Mouse (Mus musculus) kidney, embryonic 16.5 days (tissue): ENCODE results near the gene Frmd8. TPM values are rescaled to one million over a fixed set of nuclear protein-coding genes. Genes with fewer than 3 reads are reported as not detected.
"Not testable (repeated sequence)": the region's sequence is repeated elsewhere in the genome, so short reads cannot be mapped to it uniquely, and the experiment has no call there.

Source experiments
- ATAC-seq: fragments of 200-750 bp; cut with Nextera tagmentation; 2 replicates; pipeline ENCODE4 v1.8.0; 2017; ENCODE audit warnings: moderate TSS enrichment; ENCODE audit not compliant: low FRiP score, low TSS enrichment
- H3K27ac ChIP-seq: fragments of 300-500 bp; sonication (generic); 2 replicates; pipeline ENCODE4 v1.5.1; 2014; ENCODE audit warnings: low read length
- H3K27me3 ChIP-seq: fragments of 300-500 bp; sonication (generic); 2 replicates; pipeline ENCODE4 v1.6.1; 2014; ENCODE audit warnings: low read length, control low read depth, mixed read lengths; ENCODE audit not compliant: insufficient read depth
- H3K36me3 ChIP-seq: fragments of 300-500 bp; sonication (generic); 2 replicates; pipeline ENCODE4 v1.6.1; 2014; ENCODE audit warnings: low read length, control low read depth, mixed read lengths; ENCODE audit not compliant: insufficient read depth
- H3K4me1 ChIP-seq: fragments of 300-500 bp; sonication (generic); 2 replicates; pipeline ENCODE4 v1.6.1; 2014; ENCODE audit warnings: low read length, control low read depth, mixed read lengths; ENCODE audit not compliant: insufficient read depth
- H3K4me2 ChIP-seq: fragments of 300-500 bp; sonication (generic); replicated peaks from 2 replicates; pipeline ENCODE4 v1.6.1; 2014; ENCODE audit warnings: low read depth, low read length
- H3K4me3 ChIP-seq: fragments of 300-500 bp; sonication (generic); 2 replicates; pipeline ENCODE4 v1.5.1; 2014; ENCODE audit warnings: mild to moderate bottlenecking, low read length
- H3K9ac ChIP-seq: fragments of 300-500 bp; sonication (generic); replicated peaks from 2 replicates; pipeline ENCODE4 v1.6.1; 2014; ENCODE audit warnings: low read length
- H3K9me3 ChIP-seq: fragments of 300-500 bp; sonication (generic); 2 replicates; pipeline ENCODE4 v1.6.1; 2016; ENCODE audit warnings: low read length, control low read depth
- WGBS: fragments of 180-500 bp; shearing (Covaris S2); extraction: QIAGEN DNeasy Blood & Tissue Kit; methylation state at CpG from one replicate; pipeline ENCODE4 v1.1.7; 2014; 5-methylcytosine and 5-hydroxymethylcytosine counted together
- polyA plus RNA-seq: library from polyadenylated mRNA; unstranded; fragments of >200 nt; fragmentation: Nextera tagmentation; extraction: Ambion mirVana; gene quantifications from 2 replicates; pipeline ENCODE4 v1.2.1, GENCODE M21; 2015

Frmd8 gene
- polyA plus RNA-seq, 1 experiment from 2014 or later = 50.6 TPM

- H3K4me3 ChIP-seq = no peak overlapping the region
- H3K4me2 ChIP-seq = no peak overlapping the region
- no peak overlapping the region for H3K27ac ChIP-seq
- H3K9ac ChIP-seq = no peak overlapping the region
- no peaks in the 10 kb centered on the region for H3K27me3 ChIP-seq
- no peaks in the 10 kb centered on the region for H3K4me1 ChIP-seq
- 68% methylated on average over 3 of the region's 3 CpGs for WGBS
- H3K9me3 ChIP-seq = no peaks in the 10 kb centered on the region
- H3K36me3 ChIP-seq = no peaks in the 10 kb centered on the region; the same call in 1 of the 2 replicates
- ATAC-seq = no peak
Observed at GRCm38 (mm10) chr19:5887234-5887815, 12.3 kb upstream of the Frmd8 start.

- Histone ChIP-seq H3K4me3 (no peak overlapping the region), H3K9ac (no peak overlapping the region), H3K36me3 (no peaks in the 10 kb centered on the region), H3K4me1 (no peaks in the 10 kb centered on the region), H3K27me3 (no peaks in the 10 kb centered on the region), H3K4me2 (no peak overlapping the region), H3K27ac (no peak overlapping the region), H3K9me3 (no peaks in the 10 kb centered on the region)
- 66% methylated on average over 4 of the region's 4 CpGs for WGBS
- no peak for ATAC-seq
Observed at GRCm38 (mm10) chr19:5885838-5886237, 10.8 kb upstream of the Frmd8 start.

GRCm38 (mm10) chr19:5883935-5884334 is 8.9 kb upstream of the Frmd8 start:
- no peak overlapping the region for H3K4me3 ChIP-seq
- peaks cover 1% of the 10 kb centered on the region; the same call in 1 of the 2 replicates for H3K4me1 ChIP-seq
- no peak overlapping the region for H3K27ac ChIP-seq
- 52% methylated on average over 1 of the region's 1 CpGs for WGBS
- no peaks in the 10 kb centered on the region for H3K36me3 ChIP-seq
- H3K9ac ChIP-seq = no peak overlapping the region
- no peaks in the 10 kb centered on the region for H3K27me3 ChIP-seq
- no peak overlapping the region for H3K4me2 ChIP-seq
- no peak for ATAC-seq
- H3K9me3 ChIP-seq = no peaks in the 10 kb centered on the region

- H3K9me3 ChIP-seq, H3K4me3 ChIP-seq, H3K9ac ChIP-seq, ATAC-seq, H3K4me2 ChIP-seq, H3K36me3 ChIP-seq, H3K27me3 ChIP-seq, H3K27ac ChIP-seq: not testable (repeated sequence)
- WGBS = 88% methylated on average over 5 of the region's 5 CpGs
- H3K4me1 ChIP-seq = peaks cover 18% of the 10 kb centered on the region
Observed at GRCm38 (mm10) chr19:5882079-5882478, 7.0 kb upstream of the Frmd8 start.

DNA sequence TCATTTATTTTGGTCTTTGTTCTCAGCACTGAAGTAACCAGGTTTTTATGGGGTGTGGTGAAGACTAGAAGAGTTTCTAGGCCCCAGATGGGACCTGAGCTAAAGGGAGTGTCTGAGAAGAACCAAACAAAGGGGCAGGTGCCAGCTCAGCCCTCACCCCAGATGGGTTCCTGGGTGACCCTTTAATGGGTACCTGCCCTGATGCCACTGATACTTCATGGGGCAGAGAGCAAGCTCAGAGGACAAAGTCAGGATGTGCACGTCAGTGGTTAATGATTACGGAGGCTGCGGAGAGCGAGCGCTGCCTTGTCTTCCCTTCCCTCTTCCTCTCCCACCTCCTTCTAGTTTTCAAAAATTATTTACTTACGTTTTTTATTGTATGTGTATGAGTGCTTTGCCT is 6.1 kb upstream of the Frmd8 start:
- no peak for ATAC-seq
- H3K27me3 ChIP-seq = no peaks in the 10 kb centered on the region
- no peak overlapping the region for H3K27ac ChIP-seq
- H3K4me3 ChIP-seq = no peak overlapping the region
- no peak overlapping the region for H3K4me2 ChIP-seq
- no peaks in the 10 kb centered on the region for H3K9me3 ChIP-seq
- 89% methylated on average over 6 of the region's 6 CpGs for WGBS
- peaks cover 18% of the 10 kb centered on the region for H3K4me1 ChIP-seq
- H3K36me3 ChIP-seq = no peaks in the 10 kb centered on the region
- no peak overlapping the region for H3K9ac ChIP-seq

- Histone ChIP-seq H3K27me3 (no peaks in the 10 kb centered on the region), H3K9me3 (no peaks in the 10 kb centered on the region), H3K4me3 (no peak overlapping the region), H3K4me2 (no peak overlapping the region), H3K4me1 (peaks cover 22% of the 10 kb centered on the region), H3K27ac (no peak overlapping the region), H3K36me3 (no peaks in the 10 kb centered on the region), H3K9ac (no peak overlapping the region; the same call in 1 of the 2 replicates)
- ATAC-seq = no peak
- WGBS = 90% methylated on average over 7 of the region's 7 CpGs
Observed at GRCm38 (mm10) chr19:5879735-5880134, 4.7 kb upstream of the Frmd8 start.

GRCm38 (mm10) chr19:5878916-5879315 is 3.8 kb upstream of the Frmd8 start:
- Histone ChIP-seq H3K4me1 (peaks cover 30% of the 10 kb centered on the region), H3K36me3 (no peaks in the 10 kb centered on the region), H3K27ac (peak overlapping the region; percentile 78), H3K4me3 (peak overlapping the region; percentile 17; the same call in 1 of the 2 replicates), H3K4me2 (peak overlapping the region; percentile 45), H3K27me3 (no peaks in the 10 kb centered on the region), H3K9me3 (no peaks in the 10 kb centered on the region), H3K9ac (peak overlapping the region; percentile 31)
- WGBS = 80% methylated on average over 3 of the region's 3 CpGs
- ATAC-seq = no peak

DNA sequence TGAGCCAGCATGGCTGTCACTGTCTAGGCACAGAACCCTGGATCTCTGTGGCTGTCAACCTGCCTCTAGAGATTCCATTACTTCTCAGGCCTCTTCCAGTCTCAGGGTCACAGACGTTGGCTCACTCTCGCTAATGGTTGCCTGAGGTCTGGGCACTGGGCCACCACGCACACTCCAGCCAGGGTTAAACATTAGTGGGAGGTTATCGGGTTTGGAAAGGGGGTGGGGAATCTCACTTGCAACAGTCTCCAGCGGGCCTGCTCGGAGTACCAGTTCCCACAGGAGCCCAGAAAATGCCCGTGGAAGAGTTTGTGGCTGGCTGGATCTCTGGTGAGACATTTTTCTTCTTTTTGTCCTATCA is 3.3 kb upstream of the Frmd8 start:
- Histone ChIP-seq H3K9me3 (no peaks in the 10 kb centered on the region), H3K27ac (peak overlapping the region; percentile 92), H3K4me3 (peak overlapping the region; percentile 17; the same call in 1 of the 2 replicates), H3K27me3 (no peaks in the 10 kb centered on the region), H3K36me3 (no peaks in the 10 kb centered on the region), H3K9ac (peak overlapping the region; percentile 31; the same call in 1 of the 2 replicates), H3K4me1 (peaks cover 36% of the 10 kb centered on the region), H3K4me2 (peak overlapping the region; percentile 45)
- ATAC-seq = peak; percentile 55
- 42% methylated on average over 7 of the region's 7 CpGs for WGBS

DNA sequence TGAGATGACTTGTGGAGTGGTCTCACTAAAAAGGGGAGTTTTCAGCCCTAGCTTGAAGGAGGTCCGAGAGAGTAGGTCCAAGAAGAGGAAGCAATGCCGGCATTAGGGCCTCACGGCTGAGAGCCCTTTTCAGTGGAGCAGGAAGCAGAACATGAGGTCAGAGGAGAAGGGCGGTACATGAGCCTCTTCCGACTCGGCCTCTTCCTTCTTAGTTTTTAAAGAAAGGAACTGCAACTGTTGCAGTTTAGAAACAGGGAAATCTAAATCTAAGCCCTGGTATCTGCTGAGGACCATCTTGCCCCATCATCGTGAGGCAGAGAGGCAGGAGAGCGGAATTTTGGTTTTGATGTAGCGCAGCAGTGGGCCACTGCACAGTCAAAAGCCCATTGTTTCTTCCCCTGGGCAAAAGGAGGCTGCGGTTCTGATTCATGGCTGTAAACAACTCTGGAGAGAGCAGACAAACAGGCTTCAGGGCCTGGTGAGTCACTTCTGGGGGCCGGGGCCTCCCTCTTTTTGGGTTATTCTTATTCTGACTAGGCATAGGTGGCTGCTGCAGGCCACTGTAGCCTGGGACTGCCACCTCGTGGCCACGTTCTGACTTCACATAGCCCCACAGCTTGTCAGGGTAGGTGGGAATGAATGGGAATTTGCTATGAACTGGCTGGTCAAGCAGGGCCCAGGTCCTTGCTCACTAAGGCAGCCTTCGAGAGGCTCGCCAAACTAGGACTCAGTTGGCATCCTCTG is 2.7 kb upstream of the Frmd8 start, which contains the start of gene Slc25a45:
Gene Slc25a45 (plus strand): TSS at position 191 of the 744 bp plus-strand sequence.
- Histone ChIP-seq H3K4me1 (peaks cover 40% of the 10 kb centered on the region), H3K4me2 (peak within 1 kb of the TSS; percentile 45), H3K27me3 (no peaks in the 10 kb centered on the region), H3K36me3 (0 out of 2 replicates have a peak, but pooled peaks cover 2% of the 10 kb centered on the region), H3K27ac (peak within 1 kb of the TSS; percentile 92), H3K4me3 (peak within 1 kb of the TSS; percentile 31), H3K9ac (peak within 1 kb of the TSS; percentile 66), H3K9me3 (no peaks in the 10 kb centered on the region)
- 38% methylated on average over 15 of the region's 15 CpGs for WGBS
- peak; percentile 68 for ATAC-seq

GRCm38 (mm10) chr19:5874391-5874968 is 594 bp downstream of the Frmd8 start:
- H3K9ac ChIP-seq = peak overlapping the region; percentile 85
- peak overlapping the region; percentile 75 for H3K27ac ChIP-seq
- ATAC-seq = no peak
- WGBS = 9% methylated on average over 13 of the region's 13 CpGs
- no peaks in the 10 kb centered on the region for H3K9me3 ChIP-seq
- H3K4me3 ChIP-seq = peak overlapping the region; percentile 80
- peaks cover 8% of the 10 kb centered on the region; the same call in 1 of the 2 replicates for H3K36me3 ChIP-seq
- peak overlapping the region; percentile 83 for H3K4me2 ChIP-seq
- H3K4me1 ChIP-seq = peaks cover 58% of the 10 kb centered on the region
- H3K27me3 ChIP-seq = no peaks in the 10 kb centered on the region
